Mouse (Mus musculus): Measurements from ENCODE around the gene Sell. TPM values are rescaled to one million over a fixed set of nuclear protein-coding genes. Genes with fewer than 3 reads are reported as not detected.

The Sell gene
- total RNA-seq, 1 experiment from 2014 or later: 176 TPM

DNA sequence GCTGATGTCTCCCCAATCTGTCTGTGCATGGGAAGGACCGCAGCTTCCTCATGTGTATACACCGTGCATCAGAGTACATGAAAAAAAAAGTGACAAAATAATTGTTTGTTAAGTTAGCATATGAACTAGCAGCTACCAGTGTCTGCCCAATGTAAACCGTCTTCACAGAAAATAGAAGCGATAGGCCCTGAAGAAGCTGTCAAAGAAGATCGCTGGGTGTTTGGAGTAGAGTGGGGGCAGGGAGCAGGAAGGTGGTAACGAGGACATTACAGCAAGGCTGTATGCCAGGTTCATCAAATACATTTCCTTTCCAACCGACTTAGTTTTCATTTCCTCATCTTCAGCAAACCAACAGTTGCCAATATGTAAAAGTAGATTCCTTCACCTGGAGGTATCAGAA, 9.3 kb downstream of the Sell start:
- no peak for ATAC-seq (replicated peaks in 1 of 2; ENCODE audit: insufficient read depth in 1 of 2, low FRiP score in 2 of 2, low TSS enrichment in 1 of 2, low read depth in 1 of 2, poor library complexity in 2 of 2, severe bottlenecking in 2 of 2)

DNA sequence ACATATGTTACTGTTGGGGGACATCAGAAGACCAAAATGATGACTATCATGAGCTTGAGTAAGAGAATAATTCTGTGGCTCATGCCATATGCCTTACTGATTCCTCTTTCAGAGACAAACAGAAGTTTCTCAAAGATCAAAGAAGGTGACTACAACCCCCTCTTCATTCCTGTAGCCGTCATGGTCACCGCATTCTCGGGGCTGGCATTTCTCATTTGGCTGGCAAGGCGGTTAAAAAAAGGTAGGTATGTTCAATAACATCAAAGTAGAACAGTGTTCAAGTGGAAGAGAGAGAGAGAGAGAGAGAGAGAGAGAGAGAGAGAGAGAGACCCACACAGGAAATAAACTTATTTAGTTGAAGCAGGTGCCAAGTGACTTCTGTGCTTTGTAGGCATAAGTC, 10.2 kb downstream of the Sell start:
- no peak for ATAC-seq (replicated peaks in 1 of 2; ENCODE audit: insufficient read depth in 1 of 2, low FRiP score in 2 of 2, low TSS enrichment in 1 of 2, low read depth in 1 of 2, poor library complexity in 2 of 2, severe bottlenecking in 2 of 2)

DNA sequence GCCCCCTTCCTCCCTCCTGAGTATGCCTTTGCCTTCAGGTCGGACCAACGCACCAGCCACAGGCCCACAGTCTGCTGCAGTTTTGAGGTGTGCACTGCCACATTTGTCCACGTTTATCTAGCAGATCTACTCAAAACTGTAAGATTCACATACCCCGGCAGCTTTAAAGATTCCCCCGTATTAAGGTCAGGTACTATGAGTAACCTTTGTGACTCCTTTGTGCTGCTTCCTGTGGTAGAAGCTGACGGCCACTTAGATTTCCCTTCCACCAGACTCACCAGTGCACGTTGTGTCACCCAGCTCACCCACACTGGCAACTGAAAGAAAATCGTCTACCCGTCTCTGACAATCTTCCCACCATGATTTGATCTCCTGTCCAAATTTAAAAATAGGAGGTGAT, 11.3 kb downstream of the Sell start:
- ATAC-seq (replicated peaks in 1 of 2; ENCODE audit: insufficient read depth in 1 of 2, low FRiP score in 2 of 2, low TSS enrichment in 1 of 2, low read depth in 1 of 2, poor library complexity in 2 of 2, severe bottlenecking in 2 of 2): no peak

DNA sequence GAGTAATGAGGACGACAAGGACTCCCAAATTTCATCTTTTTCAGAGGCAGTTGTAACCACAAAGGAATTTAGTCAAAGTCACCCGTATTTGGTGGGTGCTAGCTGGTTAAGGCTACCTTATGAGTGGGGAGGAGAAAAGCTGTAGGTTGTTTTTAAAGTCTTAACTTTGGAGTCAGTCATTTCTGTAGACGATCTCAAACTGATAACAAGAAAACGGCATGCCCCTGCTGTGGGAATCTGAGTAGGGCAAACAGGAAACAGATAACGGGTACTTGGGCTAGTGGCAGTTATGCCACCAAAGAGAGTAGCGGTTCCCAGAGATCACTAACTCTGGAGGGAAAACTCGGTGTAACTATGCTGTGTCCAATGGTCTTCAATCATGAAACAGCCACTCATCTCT, 12.0 kb downstream of the Sell start:
- no peak for ATAC-seq (replicated peaks in 1 of 2; ENCODE audit: insufficient read depth in 1 of 2, low FRiP score in 2 of 2, low TSS enrichment in 1 of 2, low read depth in 1 of 2, poor library complexity in 2 of 2, severe bottlenecking in 2 of 2)

DNA sequence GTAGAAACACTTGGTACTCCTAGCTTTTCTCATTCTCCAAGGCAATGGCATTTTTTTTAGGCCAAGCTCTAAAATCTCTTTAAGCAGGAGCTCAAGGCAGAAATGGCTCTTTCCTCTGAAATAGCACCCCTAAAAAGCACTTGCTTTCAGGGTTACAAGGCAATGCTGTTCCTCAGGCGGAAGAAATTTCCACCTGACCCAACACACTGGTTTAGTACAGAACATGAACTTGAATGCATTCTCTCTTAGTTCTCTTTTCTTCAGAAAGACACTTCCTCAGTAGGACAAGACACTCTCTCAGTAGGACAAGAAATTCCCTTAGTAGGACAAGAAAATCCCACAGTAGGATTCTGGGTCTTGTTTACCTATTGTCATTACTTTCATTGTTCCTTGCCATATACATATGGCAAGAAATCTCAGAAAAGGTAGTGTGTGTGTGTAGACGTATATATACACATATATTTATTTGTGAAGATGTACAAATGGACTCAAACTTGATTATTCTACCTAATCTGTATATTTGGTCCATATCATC, 12.9 kb downstream of the Sell start:
- ATAC-seq (replicated peaks in 1 of 2; ENCODE audit: insufficient read depth in 1 of 2, low FRiP score in 2 of 2, low TSS enrichment in 1 of 2, low read depth in 1 of 2, poor library complexity in 2 of 2, severe bottlenecking in 2 of 2): no peak

DNA sequence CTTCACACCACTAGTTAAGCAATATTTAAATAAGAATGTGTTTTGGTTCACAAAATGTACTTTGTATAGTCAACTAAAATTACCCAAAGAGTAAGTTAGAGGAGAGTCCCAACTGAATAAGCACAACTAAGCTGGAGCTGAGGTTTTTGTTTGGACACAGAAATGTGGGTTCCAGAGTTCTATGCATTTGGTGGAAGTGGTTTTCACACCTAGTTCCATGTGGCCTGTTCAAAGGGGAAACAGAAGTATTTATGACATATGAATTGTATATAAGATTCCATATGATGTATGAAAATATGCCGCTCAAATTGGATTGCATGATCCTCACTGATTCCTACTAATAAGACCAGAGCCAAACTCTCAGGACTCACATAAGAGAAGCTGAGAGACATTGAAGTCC, 13.6 kb downstream of the Sell start:
- no peak for ATAC-seq (replicated peaks in 1 of 2; ENCODE audit: insufficient read depth in 1 of 2, low FRiP score in 2 of 2, low TSS enrichment in 1 of 2, low read depth in 1 of 2, poor library complexity in 2 of 2, severe bottlenecking in 2 of 2)

DNA sequence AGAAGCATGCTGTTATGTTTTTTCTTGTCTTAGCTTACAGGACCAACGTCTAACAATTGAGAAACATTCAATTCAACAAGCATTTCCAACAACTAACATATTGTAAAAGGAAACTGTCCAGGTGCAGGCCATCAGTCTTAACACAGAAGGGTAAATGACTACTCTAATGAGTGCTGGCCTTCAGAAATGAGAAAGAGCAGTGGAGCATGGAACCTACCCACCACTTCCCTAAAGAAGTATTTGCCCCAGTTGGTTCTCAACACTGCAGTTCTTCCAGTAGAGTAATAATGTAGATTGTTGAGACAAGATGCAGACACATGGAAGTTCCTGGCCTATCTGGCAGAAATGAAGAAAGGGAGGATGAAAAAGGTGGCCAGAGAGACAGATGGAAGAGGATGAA, 14.7 kb downstream of the Sell start:
- ATAC-seq (replicated peaks in 1 of 2; ENCODE audit: insufficient read depth in 1 of 2, low FRiP score in 2 of 2, low TSS enrichment in 1 of 2, low read depth in 1 of 2, poor library complexity in 2 of 2, severe bottlenecking in 2 of 2): no peak

DNA sequence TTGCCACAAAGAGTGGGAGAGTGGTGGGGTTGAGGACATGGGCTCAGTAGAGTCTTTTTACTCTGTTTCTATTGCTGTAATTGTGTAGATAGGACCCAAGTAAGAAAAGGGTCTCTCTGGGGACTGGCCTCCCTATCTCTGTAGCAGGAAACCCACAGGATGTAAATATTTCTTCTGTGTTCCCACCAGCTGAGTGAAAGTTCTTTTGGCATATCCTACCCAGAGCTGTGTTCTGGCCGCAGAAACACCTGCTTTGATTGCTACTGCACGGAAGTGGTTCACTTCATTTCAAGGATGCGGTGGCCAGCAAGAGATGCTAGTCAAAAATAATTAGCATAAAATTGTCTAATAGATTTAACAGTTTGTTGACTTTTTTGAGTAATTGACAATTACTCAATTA, 15.2 kb downstream of the Sell start:
- peak; percentile 49 to 50 for ATAC-seq (replicated peaks in 1 of 2; ENCODE audit: insufficient read depth in 1 of 2, low FRiP score in 2 of 2, low TSS enrichment in 1 of 2, low read depth in 1 of 2, poor library complexity in 2 of 2, severe bottlenecking in 2 of 2)

DNA sequence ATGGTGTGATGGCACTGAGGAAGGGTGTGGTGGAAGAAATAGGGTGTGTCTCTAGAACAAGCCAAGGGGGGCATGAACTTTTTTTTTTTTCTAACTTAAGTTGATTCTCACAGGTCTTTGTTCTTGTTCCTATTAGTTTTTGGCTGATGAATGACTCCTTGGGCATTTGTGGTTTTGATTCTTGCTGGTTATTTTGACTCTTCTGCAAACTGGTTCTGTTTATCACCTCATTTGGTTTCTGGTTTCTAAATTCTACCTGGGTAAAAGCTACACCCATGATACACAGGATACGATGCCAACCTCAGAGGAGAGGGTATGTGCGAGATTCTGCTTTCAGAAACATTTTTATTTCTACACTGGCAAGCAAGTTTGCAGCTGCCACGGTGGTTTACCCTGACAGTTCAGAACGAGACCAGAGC, 16.6 kb downstream of the Sell start:
- peak in 1 of 2 experiments; percentile 9; a peak in 1 of 4 replicates for ATAC-seq (replicated peaks in 1 of 2; ENCODE audit: insufficient read depth in 1 of 2, low FRiP score in 2 of 2, low TSS enrichment in 1 of 2, low read depth in 1 of 2, poor library complexity in 2 of 2, severe bottlenecking in 2 of 2)

DNA sequence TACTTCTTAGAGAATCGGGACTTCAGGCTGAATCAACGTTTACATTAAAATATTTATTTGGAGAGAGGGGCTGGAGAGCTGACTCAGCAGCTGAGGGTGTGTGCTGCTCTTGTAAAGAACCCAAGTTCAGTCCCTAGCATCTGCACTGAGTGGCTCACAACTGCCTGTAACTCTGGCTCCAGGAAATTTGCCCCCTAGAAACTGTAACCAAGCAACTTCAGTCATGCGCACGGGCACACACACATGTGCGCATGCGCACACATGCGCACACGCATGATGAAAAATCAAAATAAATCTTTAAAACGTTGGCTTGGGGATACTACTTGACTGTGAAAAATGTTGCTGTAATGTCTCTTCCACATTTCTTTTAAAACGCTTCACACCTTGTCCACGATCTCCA, 17.3 kb downstream of the Sell start:
- no peak for ATAC-seq (replicated peaks in 1 of 2; ENCODE audit: insufficient read depth in 1 of 2, low FRiP score in 2 of 2, low TSS enrichment in 1 of 2, low read depth in 1 of 2, poor library complexity in 2 of 2, severe bottlenecking in 2 of 2)

DNA sequence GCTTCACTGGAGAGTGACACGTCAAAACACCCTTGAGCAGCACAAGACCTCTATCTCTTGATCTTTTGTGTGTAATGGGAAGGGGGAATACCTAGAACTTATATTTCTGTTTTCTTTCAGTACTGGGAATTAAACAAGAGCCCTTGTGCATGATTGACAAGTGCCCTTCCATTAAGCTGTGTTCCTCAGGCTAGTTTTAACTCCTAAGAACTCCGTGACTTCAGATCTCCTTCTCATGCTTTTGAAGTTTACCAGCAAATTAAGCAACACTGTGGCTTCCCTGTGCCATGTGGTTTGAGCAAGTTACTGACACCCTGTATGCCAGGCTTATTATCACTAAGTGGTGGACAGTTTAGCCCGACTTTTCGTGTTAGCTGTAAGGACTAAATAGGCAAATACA, 21.3 kb downstream of the Sell start:
- no peak for ATAC-seq (replicated peaks in 1 of 2; ENCODE audit: insufficient read depth in 1 of 2, low FRiP score in 2 of 2, low TSS enrichment in 1 of 2, low read depth in 1 of 2, poor library complexity in 2 of 2, severe bottlenecking in 2 of 2)

DNA sequence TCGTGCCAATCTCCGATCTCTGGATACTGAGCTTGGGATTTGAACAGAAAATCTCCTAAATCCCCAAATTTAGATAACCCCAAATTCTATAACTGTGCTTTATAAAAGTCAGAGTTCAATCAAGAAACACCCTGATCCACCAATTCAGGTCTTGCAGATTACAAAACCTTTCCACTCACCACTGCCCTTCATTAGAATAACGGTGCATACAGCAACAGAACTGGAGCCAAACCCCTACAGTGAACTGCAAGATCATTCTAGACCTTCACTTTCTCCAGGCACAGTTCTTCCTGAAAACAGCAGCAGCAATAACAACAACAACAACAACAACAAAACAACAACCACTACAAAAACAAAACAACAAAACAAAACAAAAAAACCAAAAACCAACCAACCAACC, 25.0 kb downstream of the Sell start:
- ATAC-seq (replicated peaks in 1 of 2; ENCODE audit: insufficient read depth in 1 of 2, low FRiP score in 2 of 2, low TSS enrichment in 1 of 2, low read depth in 1 of 2, poor library complexity in 2 of 2, severe bottlenecking in 2 of 2): no peak

DNA sequence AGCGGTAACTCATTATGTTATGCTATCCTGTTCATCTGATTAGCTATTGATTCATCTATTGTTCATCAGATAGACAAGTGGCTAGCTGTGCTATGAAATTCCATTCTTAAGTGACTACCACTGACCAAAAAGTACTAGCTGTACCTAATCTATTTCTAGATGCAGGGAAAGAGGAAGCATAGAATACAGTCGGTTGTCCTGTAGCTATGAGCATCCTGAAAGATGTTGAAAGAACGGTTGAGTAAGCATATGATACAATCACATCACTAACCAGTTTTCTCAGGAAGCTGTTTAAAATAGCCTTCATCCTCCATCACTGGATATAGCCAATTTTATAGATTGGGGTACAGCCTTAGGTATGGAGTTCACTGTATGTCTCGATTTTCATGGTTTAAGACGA, 26.1 kb downstream of the Sell start:
- peak in 1 of 2 experiments; percentile 73; a peak in 1 of 4 replicates for ATAC-seq (replicated peaks in 1 of 2; ENCODE audit: insufficient read depth in 1 of 2, low FRiP score in 2 of 2, low TSS enrichment in 1 of 2, low read depth in 1 of 2, poor library complexity in 2 of 2, severe bottlenecking in 2 of 2)

DNA sequence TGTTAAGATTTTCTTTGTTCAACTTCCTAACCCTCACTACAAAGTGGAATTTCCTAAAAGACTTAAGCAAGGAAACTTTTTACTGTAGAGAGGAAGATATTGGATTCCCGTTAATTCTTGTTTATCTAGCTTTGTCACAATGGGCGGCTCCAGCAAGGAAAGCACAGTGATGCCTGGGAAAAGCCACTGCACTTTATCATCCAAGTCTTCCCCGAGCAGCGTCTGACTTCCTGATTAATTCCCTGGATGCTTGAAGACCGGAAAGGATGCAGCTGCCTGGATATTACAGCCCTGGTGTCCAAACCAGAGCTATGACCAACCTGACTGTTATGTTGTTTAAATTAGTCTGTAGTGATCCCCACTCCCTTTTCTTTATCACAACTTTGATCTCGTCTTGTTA, 35.0 kb downstream of the Sell start:
- ATAC-seq (replicated peaks in 1 of 2; ENCODE audit: insufficient read depth in 1 of 2, low FRiP score in 2 of 2, low TSS enrichment in 1 of 2, low read depth in 1 of 2, poor library complexity in 2 of 2, severe bottlenecking in 2 of 2): no peak

DNA sequence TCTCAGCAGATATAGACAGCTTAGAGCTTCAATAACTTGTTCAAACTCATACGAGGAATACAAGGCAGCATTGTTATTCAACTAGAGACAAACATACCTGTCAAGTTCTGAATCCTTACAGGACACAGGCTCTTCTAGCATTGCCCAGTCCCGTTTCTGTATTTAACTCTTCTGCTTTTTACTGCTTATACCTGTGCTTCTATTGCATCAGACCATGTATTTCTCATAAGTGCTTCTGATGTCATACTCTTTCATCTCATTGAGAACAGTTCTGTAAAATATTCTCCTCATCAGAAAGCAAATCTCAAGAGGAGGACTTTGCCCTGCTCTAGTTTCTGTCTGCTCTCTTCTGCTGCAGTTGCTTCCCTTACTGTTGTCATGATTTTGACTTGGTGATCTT, 36.1 kb downstream of the Sell start:
- no peak; a peak in 1 of 4 replicates for ATAC-seq (replicated peaks in 1 of 2; ENCODE audit: insufficient read depth in 1 of 2, low FRiP score in 2 of 2, low TSS enrichment in 1 of 2, low read depth in 1 of 2, poor library complexity in 2 of 2, severe bottlenecking in 2 of 2)

DNA sequence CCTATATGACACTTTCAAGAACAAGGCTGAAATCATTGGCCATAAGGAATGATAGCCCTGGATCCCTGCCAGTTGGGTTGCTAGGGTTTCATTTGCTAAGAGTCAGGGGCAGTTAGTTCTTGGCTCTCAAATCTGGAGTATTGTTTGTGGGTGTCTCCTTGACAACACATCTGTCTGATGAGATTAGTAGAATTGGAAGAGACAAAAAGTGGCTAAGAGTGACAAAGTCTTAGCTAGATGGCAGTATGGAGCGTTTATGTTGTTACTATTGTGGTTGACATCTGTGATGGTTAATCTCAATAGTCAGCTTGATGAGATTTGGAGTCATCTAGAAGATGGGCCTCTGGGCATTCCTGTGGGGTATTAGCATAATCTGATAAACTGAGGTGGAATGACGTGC, 36.6 kb downstream of the Sell start:
- ATAC-seq (replicated peaks in 1 of 2; ENCODE audit: insufficient read depth in 1 of 2, low FRiP score in 2 of 2, low TSS enrichment in 1 of 2, low read depth in 1 of 2, poor library complexity in 2 of 2, severe bottlenecking in 2 of 2): no peak

DNA sequence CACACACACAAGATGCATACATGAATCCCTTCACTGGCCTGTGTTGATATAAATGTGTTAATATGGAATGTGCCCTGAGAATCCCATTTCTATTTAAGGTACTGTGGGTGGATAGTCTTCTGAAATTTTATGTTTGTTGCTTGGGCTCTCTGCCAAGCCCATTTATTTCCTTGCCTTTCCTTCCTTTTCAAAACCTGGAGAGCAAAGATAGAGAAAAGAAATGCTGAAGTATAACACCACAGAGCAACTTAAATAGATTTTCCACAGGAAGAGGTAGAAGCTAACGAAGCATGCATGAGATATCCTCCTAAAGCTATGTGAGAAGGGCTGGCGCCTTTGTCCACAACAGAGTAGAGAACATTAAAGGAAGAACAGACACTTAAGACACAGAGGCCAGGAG, 48.0 kb downstream of the Sell start:
- peak; percentile 46 to 82; a peak in 3 of 4 replicates for ATAC-seq (replicated peaks in 1 of 2; ENCODE audit: insufficient read depth in 1 of 2, low FRiP score in 2 of 2, low TSS enrichment in 1 of 2, low read depth in 1 of 2, poor library complexity in 2 of 2, severe bottlenecking in 2 of 2)

DNA sequence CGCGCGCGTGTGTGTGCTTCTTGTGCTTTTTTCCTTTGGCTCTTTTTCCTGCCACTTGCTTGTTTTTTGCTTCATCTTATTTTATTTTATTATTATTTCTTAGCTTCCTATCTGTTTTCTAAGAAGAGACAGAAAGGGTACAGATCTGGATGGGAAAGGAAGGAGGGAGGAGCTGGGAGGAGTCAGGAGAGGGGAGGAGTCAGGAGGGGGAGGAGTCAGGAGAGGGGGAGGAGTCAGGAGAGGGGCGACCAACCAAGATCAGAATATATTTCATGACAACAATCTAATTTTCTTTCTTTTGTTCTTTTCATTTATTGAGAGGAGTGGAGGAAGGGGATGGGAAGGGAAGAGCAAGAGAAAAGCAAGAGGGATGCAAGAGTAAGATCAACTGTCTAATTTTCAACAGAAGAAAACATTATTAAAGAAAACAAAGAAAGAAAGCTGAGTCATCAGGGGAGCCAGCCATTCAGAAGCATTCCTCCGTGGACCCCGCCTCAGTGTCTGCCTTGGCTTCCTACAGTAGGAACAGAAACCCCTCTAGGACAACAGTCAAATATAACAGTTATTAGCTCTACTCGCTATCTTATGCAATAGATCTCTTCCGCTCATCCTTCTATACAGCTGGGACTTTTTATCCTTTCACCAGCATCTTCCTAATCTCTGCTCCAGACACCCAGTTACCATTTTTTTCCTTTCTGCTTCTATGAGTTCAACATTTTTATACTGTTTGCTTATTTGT, 49.0 kb downstream of the Sell start:
- ATAC-seq (replicated peaks in 1 of 2; ENCODE audit: insufficient read depth in 1 of 2, low FRiP score in 2 of 2, low TSS enrichment in 1 of 2, low read depth in 1 of 2, poor library complexity in 2 of 2, severe bottlenecking in 2 of 2): no peak

DNA sequence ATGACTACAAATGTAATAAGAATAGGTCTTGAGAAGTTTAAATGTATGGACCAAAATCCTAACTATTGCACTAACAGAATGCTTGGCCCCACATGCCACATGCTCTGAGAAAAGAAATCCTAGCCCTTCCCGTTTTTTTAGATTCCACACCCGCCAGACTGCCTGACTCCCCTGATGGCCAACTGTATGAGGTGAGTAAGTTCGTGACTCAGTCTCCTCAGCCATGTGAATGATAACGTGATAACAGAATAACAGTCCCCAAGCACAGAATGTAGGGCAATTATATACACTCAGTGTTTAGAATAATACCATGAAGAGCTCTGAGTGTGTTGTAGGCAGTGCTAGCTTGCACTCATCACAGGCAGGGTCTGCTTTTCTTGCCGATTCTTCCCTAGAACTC, 52.5 kb downstream of the Sell start:
- ATAC-seq (replicated peaks in 1 of 2; ENCODE audit: insufficient read depth in 1 of 2, low FRiP score in 2 of 2, low TSS enrichment in 1 of 2, low read depth in 1 of 2, poor library complexity in 2 of 2, severe bottlenecking in 2 of 2): no peak
